Mouse (Mus musculus): ENCODE results near the gene Zfp831. TPM values are rescaled to one million over a fixed set of nuclear protein-coding genes. Genes with fewer than 3 reads are reported as not detected.

Gene Zfp831
- polyA plus RNA-seq, 1 experiment from 2014 or later, result not detected

Other genes with a start within 250 kb of the Zfp831 start
- 153 and 167 TPM in 2 replicates for gene Nelfcd, start 227.7 kb upstream of the Zfp831 start, polyA plus RNA-seq (2016; fragmentation: Nextera tagmentation; extraction: Ambion mirVana)
- gene Ctsz, start 204.5 kb upstream of the Zfp831 start, polyA plus RNA-seq (2016; fragmentation: Nextera tagmentation; extraction: Ambion mirVana), result 63.5 and 66.0 TPM in 2 replicates
- gene Tubb1, start 192.8 kb upstream of the Zfp831 start, polyA plus RNA-seq (2016; fragmentation: Nextera tagmentation; extraction: Ambion mirVana), result 2.2 and 3.0 TPM in 2 replicates
- gene Atp5e, start 179.4 kb upstream of the Zfp831 start, polyA plus RNA-seq (2016; fragmentation: Nextera tagmentation; extraction: Ambion mirVana), result 735 and 766 TPM in 2 replicates
- 114 TPM in 2 replicates for gene Prelid3b, start 170.5 kb upstream of the Zfp831 start, polyA plus RNA-seq (2016; fragmentation: Nextera tagmentation; extraction: Ambion mirVana)
- gene Edn3, start 117.1 kb downstream of the Zfp831 start, polyA plus RNA-seq (2016; fragmentation: Nextera tagmentation; extraction: Ambion mirVana), result 3.2 and 5.3 TPM in 2 replicates